Mouse (Mus musculus): ENCODE measurements around the gene Ugt3a1. TPM values are rescaled to one million over a fixed set of nuclear protein-coding genes. Genes with fewer than 3 reads are reported as not detected.

The Ugt3a1 gene
- total RNA-seq, 1 experiment from 2014 or later: not detected

Other genes starting within 250 kb of the Ugt3a1 start
- gene Nadk2, start 205.6 kb upstream of the Ugt3a1 start, total RNA-seq (2017): 71.3 and 80.0 TPM in 2 replicates
- 11.3 and 13.8 TPM in 2 replicates for gene Lmbrd2, start 136.3 kb upstream of the Ugt3a1 start, total RNA-seq (2017)
- gene Skp2, start 121.5 kb upstream of the Ugt3a1 start, total RNA-seq (2017): 12.6 and 13.1 TPM in 2 replicates
- gene Ugt3a2, start 58.7 kb downstream of the Ugt3a1 start, total RNA-seq (2017): not detected in 2 replicates
- 14.9 and 18.4 TPM in 2 replicates for gene Capsl, start 159.1 kb downstream of the Ugt3a1 start, total RNA-seq (2017)